Mouse (Mus musculus) liver, embryonic 14.5 days (tissue): ENCODE results near the gene 2210010C04Rik.

Experiments used
- CTCF ChIP-seq: IDR thresholded peaks from 2 replicates; pipeline ENCODE4 v1.5.1; 2016; ENCODE audit warnings: antibody characterized with exemption, low read depth, control low read depth
- EP300 ChIP-seq: IDR thresholded peaks from 2 replicates; pipeline ENCODE4 v1.6.1; 2016; ENCODE audit warnings: antibody characterized with exemption, low read depth

DNA sequence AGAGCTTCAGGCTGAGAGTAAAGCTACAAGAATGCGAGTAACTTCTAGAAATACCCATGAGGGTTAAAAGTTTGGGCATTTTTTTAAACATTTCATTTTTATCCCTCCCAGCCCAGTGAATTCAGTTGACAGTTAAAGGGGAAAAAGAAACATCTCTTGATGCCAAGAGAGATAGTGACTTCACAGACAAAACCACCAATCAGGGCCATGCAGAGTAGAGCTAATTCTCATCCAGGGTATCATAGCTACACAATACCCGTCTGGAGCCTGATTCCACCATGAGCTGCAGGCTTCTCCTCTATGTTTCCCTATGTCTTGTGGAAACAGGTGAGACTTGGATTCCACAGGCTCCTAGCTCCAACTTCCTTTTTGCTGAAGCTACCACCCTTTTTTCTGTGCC lies 26.8 kb upstream of the 2210010C04Rik start:
- no peak for TF ChIP-seq CTCF
- no peak for TF ChIP-seq EP300
